In the genomic region with DNA sequence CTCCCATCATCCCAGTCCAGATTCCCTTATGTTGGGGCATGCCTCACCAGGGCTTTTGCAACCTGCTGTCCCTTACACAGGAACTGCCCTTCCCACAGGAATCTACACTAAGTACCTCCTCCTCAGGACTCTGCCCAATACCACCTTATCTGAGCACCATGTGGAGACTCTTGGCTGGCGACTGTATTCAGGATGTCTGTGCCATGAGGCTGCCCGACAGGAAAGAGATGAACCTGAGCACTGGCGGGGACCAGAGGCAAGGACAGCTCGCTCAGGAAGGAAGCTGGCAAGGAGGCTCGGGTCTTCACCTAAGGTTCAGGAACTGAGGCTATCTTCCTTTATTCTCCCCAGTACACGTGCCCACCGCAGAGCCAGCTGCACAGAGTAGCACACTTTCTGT, we compare ENCODE assay signal across 9 mouse cellular contexts. TPM values are rescaled to one million over a fixed set of nuclear protein-coding genes. Genes with fewer than 3 reads are reported as not detected.
A peak's percentile ranks its signal among the peaks of the same experiment; 100 is the strongest.
DNase-seq lines count a peak whose midpoint lies in the region; ATAC-seq lines count a peak whose summit lies in the region.
"Had no signal": no experiment of that assay in that cellular context is flagged by ENCODE, and none has a peak within 500 bp of the region (broad histone marks: within the 10 kb centered on the region; RNA-seq: fewer than 3 reads in every experiment).

No protein-coding gene starts in this region.

- WGBS in heart, embryonic 12.5 days, result 37% methylated on average over 7 of the region's 7 CpGs
- 50% methylated on average over 7 of the region's 7 CpGs for WGBS in lung, embryonic 15.5 days

- no peak for DNase-seq in heart, postnatal 4 days
- no peak for DNase-seq in lung, adult 18-20 months
- peak; percentile 22 for DNase-seq in kidney, postnatal 10 days
- DNase-seq in lung, postnatal 36 days, result peak; percentile 17
- no peak for DNase-seq in frontal cortex, postnatal 36 days (ENCODE audit: low spot score in 2 of 2)

- no peaks in the 10 kb centered on the region for H3K9me3 ChIP-seq in heart, embryonic 12.5 days (replicated peaks)
- H3K9me3 ChIP-seq in lung, embryonic 15.5 days, result no peaks in the 10 kb centered on the region

- no peak overlapping the region for H3K9ac ChIP-seq in heart, embryonic 12.5 days
- no peak overlapping the region for H3K9ac ChIP-seq in lung, embryonic 15.5 days

- H3K36me3 ChIP-seq in heart, embryonic 12.5 days, result no peaks in the 10 kb centered on the region
- H3K36me3 ChIP-seq in lung, embryonic 15.5 days, result no peaks in the 10 kb centered on the region

- no peaks in the 10 kb centered on the region for H3K27me3 ChIP-seq in heart, embryonic 12.5 days (replicated peaks)
- H3K27me3 ChIP-seq in lung, embryonic 15.5 days, result no peaks in the 10 kb centered on the region

- H3K27ac ChIP-seq in heart, embryonic 12.5 days (ENCODE audit: poor library complexity, severe bottlenecking), result no peak overlapping the region
- peak overlapping the region; percentile 76 for H3K27ac ChIP-seq in lung, embryonic 15.5 days

- H3K4me3 ChIP-seq in heart, embryonic 12.5 days, result no peak overlapping the region
- H3K4me3 ChIP-seq in lung, embryonic 15.5 days, result no peak overlapping the region
- H3K4me3 ChIP-seq: myocyte had no signal

- peak overlapping the region; percentile 31; the same call in 1 of the 2 replicates for H3K4me2 ChIP-seq in heart, embryonic 12.5 days
- H3K4me2 ChIP-seq in lung, embryonic 15.5 days, result peak overlapping the region; percentile 13; the same call in 1 of the 2 replicates

- peaks cover 27% of the 10 kb centered on the region for H3K4me1 ChIP-seq in heart, embryonic 12.5 days (replicated peaks)
- H3K4me1 ChIP-seq in lung, embryonic 15.5 days, result peaks cover 25% of the 10 kb centered on the region

- ATAC-seq in heart, embryonic 12.5 days (ENCODE audit: insufficient number of reproducible peaks, low FRiP score), result peak; percentile 56
- ATAC-seq in lung, embryonic 15.5 days (ENCODE audit: borderline replicate concordance, extremely low read depth, low FRiP score, low TSS enrichment), result peak; percentile 32
- ATAC-seq: hindbrain, embryonic 16.5 days had no signal

RNA-seq across cellular contexts. Expression of a gene that starts 36.6 kb away (rescaled TPM):
- 22.6 and 22.7 TPM in 2 replicates for polyA plus RNA-seq in heart, embryonic 12.5 days (2016; fragmentation: Nextera tagmentation; extraction: Ambion mirVana)
- 10 to 100 TPM; 45.1 to 47.6 TPM for total RNA-seq in heart, postnatal 4 days (2021)
- polyA plus RNA-seq in lung, embryonic 15.5 days (2015; fragmentation: Nextera tagmentation; extraction: Ambion mirVana), result 23.5 and 25.3 TPM in 2 replicates

Comparison
In these comparisons a context has a peak if more than half of its experiments do, and no peak if none do; other contexts are left out.
1. DNase-seq: peak in kidney, postnatal 10 days (single experiment) and lung, postnatal 36 days (single experiment); none in heart, postnatal 4 days (single experiment), lung, adult 18-20 months (0 of 2) and frontal cortex, postnatal 36 days (0 of 2).